Mouse (Mus musculus): ENCODE results near the gene Haus7. TPM values are rescaled to one million over a fixed set of nuclear protein-coding genes. Genes with fewer than 3 reads are reported as not detected.

The Haus7 gene
- polyA plus RNA-seq, 1 experiment from 2014 or later, result 42.1 TPM

- H3K9me3 ChIP-seq (replicated peaks), result no peaks in the 10 kb centered on the region
- H3K4me3 ChIP-seq (replicated peaks), result no peak overlapping the region
- H3K4me2 ChIP-seq, result no peak overlapping the region
- H3K27ac ChIP-seq (replicated peaks), result no peak overlapping the region
- H3K4me1 ChIP-seq (replicated peaks), result no peaks in the 10 kb centered on the region
- ATAC-seq (ENCODE audit: insufficient read depth), result no peak
- H3K9ac ChIP-seq, result no peak overlapping the region
- H3K36me3 ChIP-seq (replicated peaks), result no peaks in the 10 kb centered on the region
- WGBS (ENCODE audit: insufficient replicate concordance), result 23% methylated on average over 3 of the region's 4 CpGs
- H3K27me3 ChIP-seq, result peaks cover 24% of the 10 kb centered on the region; the same call in 1 of the 2 replicates
These were observed 24.0 kb upstream of the Haus7 start for GRCm38 (mm10) chrX:73482643-73483483.

- WGBS (ENCODE audit: insufficient replicate concordance), result 37% methylated on average over 2 of the region's 2 CpGs
- no peak overlapping the region for H3K9ac ChIP-seq
These were observed 21.5 kb upstream of the Haus7 start for GRCm38 (mm10) chrX:73480334-73480733.

DNA sequence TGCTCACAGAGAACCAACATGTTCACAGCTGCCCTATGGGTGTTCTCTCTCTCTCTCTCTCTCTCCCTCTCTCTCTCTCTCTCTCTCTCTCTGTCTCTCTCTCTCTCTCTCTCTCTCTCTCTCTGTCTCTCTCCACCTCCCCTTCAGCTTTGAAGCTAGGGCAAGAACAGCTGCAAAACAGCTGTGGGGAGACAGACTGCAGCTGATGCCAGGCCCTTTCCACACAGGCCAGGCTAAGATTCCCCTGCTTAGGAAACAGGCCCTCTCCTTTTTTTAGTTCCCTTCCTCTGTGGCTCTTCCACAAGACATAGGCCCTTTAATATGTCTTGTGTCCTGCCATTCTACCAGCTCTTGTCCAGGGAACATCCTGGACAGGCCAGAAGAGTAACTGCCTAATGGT, 20.8 kb upstream of the Haus7 start:
- Histone ChIP-seq H3K36me3 (replicated peaks) (no peaks in the 10 kb centered on the region), H3K4me2 (no peak overlapping the region), H3K9me3 (replicated peaks) (no peaks in the 10 kb centered on the region), H3K9ac (no peak overlapping the region), H3K4me3 (replicated peaks) (no peak overlapping the region), H3K27me3 (peaks cover 21% of the 10 kb centered on the region; the same call in 1 of the 2 replicates), H3K4me1 (replicated peaks) (peaks cover 7% of the 10 kb centered on the region), H3K27ac (replicated peaks) (no peak overlapping the region)
- ATAC-seq (ENCODE audit: insufficient read depth), result no peak

More at GRCm38 (mm10) chrX:73480334-73480733, 21.5 kb upstream of the Haus7 start:
- Histone ChIP-seq H3K27me3 (peaks cover 21% of the 10 kb centered on the region; the same call in 1 of the 2 replicates), H3K36me3 (replicated peaks) (no peaks in the 10 kb centered on the region), H3K4me3 (replicated peaks) (no peak overlapping the region), H3K9me3 (replicated peaks) (no peaks in the 10 kb centered on the region), H3K4me2 (no peak overlapping the region), H3K4me1 (replicated peaks) (peaks cover 5% of the 10 kb centered on the region), H3K27ac (replicated peaks) (no peak overlapping the region)
- no peak for ATAC-seq (ENCODE audit: insufficient read depth)

- no peaks in the 10 kb centered on the region for H3K36me3 ChIP-seq (replicated peaks)
- H3K4me3 ChIP-seq (replicated peaks), result no peak overlapping the region
- no peak overlapping the region for H3K27ac ChIP-seq (replicated peaks)
- H3K9me3 ChIP-seq (replicated peaks), result no peaks in the 10 kb centered on the region
- ATAC-seq (ENCODE audit: insufficient read depth), result no peak
- no peak overlapping the region for H3K9ac ChIP-seq
- H3K27me3 ChIP-seq, result peaks cover 3% of the 10 kb centered on the region; the same call in 1 of the 2 replicates
- WGBS (ENCODE audit: insufficient replicate concordance), result 67% methylated on average over 2 of the region's 2 CpGs
- H3K4me1 ChIP-seq (replicated peaks), result peaks cover 11% of the 10 kb centered on the region
- H3K4me2 ChIP-seq, result no peak overlapping the region
These were observed 18.7 kb upstream of the Haus7 start for GRCm38 (mm10) chrX:73477500-73477899.

DNA sequence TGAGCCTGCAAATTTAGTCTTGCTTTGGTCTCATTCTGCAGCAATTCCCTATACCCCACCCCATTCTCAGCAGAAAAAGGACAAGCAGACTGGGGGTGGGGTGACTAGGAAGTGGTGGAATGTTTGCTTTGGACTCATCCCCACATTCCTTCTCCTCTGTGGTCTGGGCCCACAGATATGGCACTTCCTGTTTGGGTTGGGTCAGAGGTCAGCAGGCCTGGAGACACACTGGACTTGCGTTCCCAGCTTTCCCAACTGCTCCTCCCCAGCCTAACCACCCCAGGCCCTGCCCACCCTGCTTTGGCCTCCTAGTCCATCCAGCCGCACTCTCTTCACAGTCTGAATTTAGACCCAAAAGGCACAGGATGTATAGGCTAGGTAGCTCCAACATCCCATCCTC, 17.8 kb upstream of the Haus7 start:
- Histone ChIP-seq H3K27ac (replicated peaks) (peak overlapping the region; percentile 53; the same call in 1 of the 2 replicates), H3K4me3 (replicated peaks) (no peak overlapping the region), H3K4me1 (replicated peaks) (peaks cover 11% of the 10 kb centered on the region), H3K27me3 (no peaks in the 10 kb centered on the region; the same call in 1 of the 2 replicates), H3K9me3 (replicated peaks) (no peaks in the 10 kb centered on the region), H3K36me3 (replicated peaks) (no peaks in the 10 kb centered on the region), H3K4me2 (no peak overlapping the region), H3K9ac (no peak overlapping the region)
- 69% methylated on average over 2 of the region's 2 CpGs for WGBS (ENCODE audit: insufficient replicate concordance)
- peak; percentile 84 for ATAC-seq (ENCODE audit: insufficient read depth)

DNA sequence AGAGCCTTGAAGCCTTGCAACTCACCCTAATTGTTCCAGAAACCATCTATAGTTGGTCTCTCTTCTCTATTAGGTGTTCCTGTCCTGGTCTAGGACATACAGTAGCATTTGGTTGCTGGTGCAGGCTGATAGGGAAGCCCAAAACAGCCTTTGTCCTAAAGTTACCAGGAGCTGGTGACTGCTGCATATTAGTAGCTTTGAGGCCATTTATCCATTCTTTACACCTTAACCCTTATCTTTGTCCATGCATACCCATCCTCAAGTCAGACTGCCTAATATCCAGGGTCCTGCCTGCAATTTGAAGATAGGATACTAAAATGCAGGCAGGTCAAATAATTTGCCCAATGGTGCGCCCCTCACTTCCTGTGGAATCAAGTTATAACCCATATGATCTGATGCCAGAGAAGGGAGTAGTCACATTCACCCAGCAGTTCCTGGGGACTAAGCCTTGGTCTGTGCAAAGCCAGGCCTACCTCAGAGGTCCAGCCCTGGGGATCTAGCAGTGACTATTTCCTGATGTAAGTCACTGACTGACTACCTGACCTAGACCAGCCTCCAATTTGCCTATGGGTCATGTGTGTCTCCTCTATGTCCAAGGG, 16.9 kb upstream of the Haus7 start:
- no peak overlapping the region for H3K9ac ChIP-seq
- no peaks in the 10 kb centered on the region for H3K36me3 ChIP-seq (replicated peaks)
- H3K27me3 ChIP-seq, result no peaks in the 10 kb centered on the region
- peak overlapping the region; percentile 53 for H3K27ac ChIP-seq (replicated peaks)
- H3K9me3 ChIP-seq (replicated peaks), result no peaks in the 10 kb centered on the region
- WGBS (ENCODE audit: insufficient replicate concordance), result 19% methylated on average over 1 of the region's 1 CpGs
- H3K4me2 ChIP-seq, result no peak overlapping the region
- peaks cover 11% of the 10 kb centered on the region for H3K4me1 ChIP-seq (replicated peaks)
- no peak for ATAC-seq (ENCODE audit: insufficient read depth)
- no peak overlapping the region for H3K4me3 ChIP-seq (replicated peaks)

- H3K9me3 ChIP-seq (replicated peaks), result no peaks in the 10 kb centered on the region
- no peaks in the 10 kb centered on the region for H3K27me3 ChIP-seq
- H3K36me3 ChIP-seq (replicated peaks), result no peaks in the 10 kb centered on the region
- H3K4me1 ChIP-seq (replicated peaks), result peaks cover 11% of the 10 kb centered on the region
- no peak overlapping the region for H3K9ac ChIP-seq
- no peak overlapping the region for H3K27ac ChIP-seq (replicated peaks)
- ATAC-seq (ENCODE audit: insufficient read depth), result no peak
- H3K4me3 ChIP-seq (replicated peaks), result no peak overlapping the region
- 57% methylated on average over 12 of the region's 12 CpGs for WGBS (ENCODE audit: insufficient replicate concordance)
- H3K4me2 ChIP-seq, result no peak overlapping the region
These were observed 15.7 kb upstream of the Haus7 start for GRCm38 (mm10) chrX:73474340-73475165.

DNA sequence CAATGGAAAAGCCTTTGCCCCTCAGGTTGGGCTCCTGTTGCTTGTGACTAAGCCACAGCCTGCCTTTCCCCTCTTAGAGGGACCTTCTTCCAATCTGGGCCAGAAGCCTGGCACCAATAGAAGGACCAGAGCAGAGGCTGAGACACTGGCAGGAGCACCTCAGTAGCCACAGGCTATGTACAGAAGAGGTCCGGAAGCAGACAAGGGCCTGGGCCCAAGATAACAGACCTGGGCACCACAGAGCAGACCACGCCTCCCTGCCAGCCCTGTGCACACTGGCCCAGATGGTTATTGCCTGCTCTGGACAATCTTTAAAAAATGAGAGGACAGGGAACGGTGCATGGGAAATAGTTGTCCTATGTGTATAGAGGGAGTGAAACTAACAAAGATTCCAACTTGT, 12.9 kb upstream of the Haus7 start:
- Histone ChIP-seq H3K9ac (no peak overlapping the region), H3K36me3 (replicated peaks) (no peaks in the 10 kb centered on the region), H3K9me3 (replicated peaks) (no peaks in the 10 kb centered on the region), H3K4me3 (replicated peaks) (no peak overlapping the region), H3K4me1 (replicated peaks) (peaks cover 11% of the 10 kb centered on the region), H3K27me3 (no peaks in the 10 kb centered on the region), H3K27ac (replicated peaks) (no peak overlapping the region), H3K4me2 (no peak overlapping the region)
- ATAC-seq (ENCODE audit: insufficient read depth), result 0 out of 2 replicates have a peak, but pooled peaks have one; percentile 21
- WGBS (ENCODE audit: insufficient replicate concordance), result 40% methylated on average over 3 of the region's 3 CpGs

DNA sequence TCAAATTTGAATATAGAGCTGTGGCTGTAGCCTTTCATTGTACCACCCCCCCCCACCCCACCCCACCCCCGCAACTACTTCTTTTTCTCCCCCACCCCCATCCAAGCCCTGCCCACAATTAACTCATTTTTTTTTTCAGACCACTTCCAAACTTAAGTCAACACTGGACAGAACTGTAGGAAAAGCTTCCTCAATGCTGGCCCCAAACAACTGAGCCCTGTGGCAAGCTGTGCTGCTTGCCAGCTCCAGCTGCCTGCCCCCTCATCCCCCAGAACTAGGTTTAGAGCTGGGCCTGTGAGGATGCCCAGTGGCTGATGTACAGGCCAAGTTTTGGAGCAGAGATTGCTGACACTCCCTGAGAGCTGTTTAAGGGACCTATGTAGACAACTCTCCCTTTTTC, 9.9 kb upstream of the Haus7 start:
- Histone ChIP-seq H3K27ac (replicated peaks) (no peak overlapping the region), H3K9ac (no peak overlapping the region), H3K9me3 (replicated peaks) (no peaks in the 10 kb centered on the region), H3K4me2 (no peak overlapping the region), H3K4me1 (replicated peaks) (no peaks in the 10 kb centered on the region), H3K27me3 (no peaks in the 10 kb centered on the region; the same call in 1 of the 2 replicates), H3K36me3 (replicated peaks) (no peaks in the 10 kb centered on the region), H3K4me3 (replicated peaks) (no peak overlapping the region)
- no peak for ATAC-seq (ENCODE audit: insufficient read depth)
- 42% methylated on average over 1 of the region's 1 CpGs for WGBS (ENCODE audit: insufficient replicate concordance)

GRCm38 (mm10) chrX:73468330-73468729, 9.5 kb upstream of the Haus7 start:
- H3K4me1 ChIP-seq (replicated peaks), result no peaks in the 10 kb centered on the region
- no peak overlapping the region for H3K4me2 ChIP-seq
- no peaks in the 10 kb centered on the region for H3K36me3 ChIP-seq (replicated peaks)
- no peak for ATAC-seq (ENCODE audit: insufficient read depth)
- no peak overlapping the region for H3K4me3 ChIP-seq (replicated peaks)
- no peaks in the 10 kb centered on the region; the same call in 1 of the 2 replicates for H3K27me3 ChIP-seq
- H3K9ac ChIP-seq, result no peak overlapping the region
- no peak overlapping the region for H3K27ac ChIP-seq (replicated peaks)
- H3K9me3 ChIP-seq (replicated peaks), result no peaks in the 10 kb centered on the region
- WGBS (ENCODE audit: insufficient replicate concordance), result 50% methylated on average over 3 of the region's 3 CpGs
